Mouse (Mus musculus): ENCODE measurements around the gene Zic5. TPM values are rescaled to one million over a fixed set of nuclear protein-coding genes. Genes with fewer than 3 reads are reported as not detected.
"Not testable (repeated sequence)": the region's sequence is repeated elsewhere in the genome, so short reads cannot be mapped to it uniquely, and the experiment has no call there.

Gene Zic5
- polyA plus RNA-seq, 1 experiment, result 27.5 TPM

DNA sequence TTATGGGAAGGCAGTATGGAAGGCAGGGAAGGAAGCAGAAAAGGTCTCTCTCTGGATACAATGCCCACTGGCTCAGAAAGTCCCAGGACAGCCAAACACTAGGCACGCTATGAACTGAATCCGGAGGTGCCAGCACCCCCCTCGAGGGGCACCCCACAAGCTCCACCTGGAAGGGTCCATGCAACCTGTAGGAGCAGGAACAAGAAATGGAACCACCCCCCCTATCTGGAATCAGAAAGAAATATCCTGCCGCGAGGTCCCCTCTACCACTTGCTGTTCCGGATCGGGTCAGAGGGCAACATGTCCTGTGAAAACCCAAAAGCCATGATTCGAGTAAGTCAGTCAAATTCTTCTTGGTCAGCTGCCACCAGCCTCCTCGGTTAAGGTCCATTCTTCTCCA lies 3.5 kb downstream of the Zic5 start:
- no peak for TF ChIP-seq CTCF (IDR thresholded peaks at IDR 0.05; ENCODE audit: borderline replicate concordance, insufficient read depth, low read depth, low read length)
- no peak for TF ChIP-seq POLR2A (IDR thresholded peaks at IDR 0.05; ENCODE audit: borderline replicate concordance, insufficient read depth, low read length)
- Histone ChIP-seq H3K4me1 (ENCODE audit: control insufficient read depth, insufficient read depth, low read length) (peaks cover 2% of the 10 kb centered on the region), H3K27me3 (ENCODE audit: control insufficient read depth, insufficient read depth, low read length) (no peaks in the 10 kb centered on the region), H3K4me3 (replicated peaks; ENCODE audit: insufficient read depth, low read depth, low read length) (peak overlapping the region; percentile 52), H3K27ac (ENCODE audit: insufficient read depth, low read length) (peak overlapping the region; percentile 56)
- 4% methylated on average over 9 of the region's 9 CpGs for WGBS
- DNase-seq, result peak; percentile 53 to 63

DNA sequence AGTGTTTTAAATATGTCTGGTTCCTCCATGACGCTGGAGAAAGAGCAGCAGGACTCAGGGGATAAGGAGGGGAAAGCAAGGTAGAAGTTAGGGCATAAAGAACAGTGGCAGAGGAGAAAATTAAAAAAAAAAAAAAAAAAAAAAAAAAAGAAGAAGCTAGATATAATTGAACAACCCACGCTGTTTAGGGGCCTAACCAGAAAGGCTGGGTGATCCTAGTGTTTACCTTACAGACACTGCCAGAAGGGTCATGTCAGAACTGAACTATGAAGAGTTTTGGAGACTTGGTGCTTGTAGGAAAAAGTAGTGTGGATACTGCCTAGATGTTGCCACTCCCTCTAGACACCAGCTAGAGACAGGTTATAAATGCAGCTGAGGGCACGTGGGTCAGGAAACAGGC lies 4.0 kb downstream of the Zic5 start:
- 6% methylated on average over 3 of the region's 3 CpGs for WGBS
- peak overlapping the region; percentile 56 for H3K27ac ChIP-seq (ENCODE audit: insufficient read depth, low read length)
- H3K27me3 ChIP-seq (ENCODE audit: control insufficient read depth, insufficient read depth, low read length), result no peaks in the 10 kb centered on the region

DNA sequence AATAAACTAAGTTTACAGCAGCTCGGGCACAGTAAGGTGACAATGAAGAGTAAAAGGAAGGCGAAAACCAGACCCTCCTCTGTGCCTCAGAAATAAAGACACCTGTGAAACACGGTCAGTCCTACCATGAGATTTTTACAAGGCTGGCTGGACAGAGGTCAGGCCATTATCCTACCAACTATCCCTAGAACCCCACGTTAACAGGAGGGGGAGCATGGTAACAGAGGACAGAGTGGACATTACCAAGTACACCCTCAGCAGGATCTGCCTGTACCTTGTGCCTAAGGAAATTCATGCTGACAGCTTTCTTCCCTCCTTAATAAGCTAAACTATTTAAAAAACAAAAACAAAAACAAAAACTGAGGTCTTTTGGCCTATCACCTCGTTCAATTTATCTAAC lies 5.3 kb downstream of the Zic5 start:
- WGBS, result 6% methylated on average over 5 of the region's 5 CpGs
- TF ChIP-seq POLR2A (IDR thresholded peaks at IDR 0.05; ENCODE audit: borderline replicate concordance, insufficient read depth, low read length), result no peak
- TF ChIP-seq CTCF (IDR thresholded peaks at IDR 0.05; ENCODE audit: borderline replicate concordance, insufficient read depth, low read depth, low read length), result no peak
- peak; percentile 45 to 48 for DNase-seq
- Histone ChIP-seq H3K4me1 (ENCODE audit: control insufficient read depth, insufficient read depth, low read length) (peaks cover 4% of the 10 kb centered on the region; the same call in 1 of the 2 replicates), H3K27ac (ENCODE audit: insufficient read depth, low read length) (peak overlapping the region; percentile 79), H3K4me3 (replicated peaks; ENCODE audit: insufficient read depth, low read depth, low read length) (peak overlapping the region; percentile 57), H3K27me3 (ENCODE audit: control insufficient read depth, insufficient read depth, low read length) (no peaks in the 10 kb centered on the region)

More for the DNA sequence above, 4.0 kb downstream of the Zic5 start:
- DNase-seq, result peak in 1 of 2 experiments; percentile 49
- H3K4me3 ChIP-seq (replicated peaks; ENCODE audit: insufficient read depth, low read depth, low read length), result peak overlapping the region; percentile 52
- no peak for TF ChIP-seq CTCF (IDR thresholded peaks at IDR 0.05; ENCODE audit: borderline replicate concordance, insufficient read depth, low read depth, low read length)
- no peak for TF ChIP-seq POLR2A (IDR thresholded peaks at IDR 0.05; ENCODE audit: borderline replicate concordance, insufficient read depth, low read length)
- peaks cover 5% of the 10 kb centered on the region for H3K4me1 ChIP-seq (ENCODE audit: control insufficient read depth, insufficient read depth, low read length)

DNA sequence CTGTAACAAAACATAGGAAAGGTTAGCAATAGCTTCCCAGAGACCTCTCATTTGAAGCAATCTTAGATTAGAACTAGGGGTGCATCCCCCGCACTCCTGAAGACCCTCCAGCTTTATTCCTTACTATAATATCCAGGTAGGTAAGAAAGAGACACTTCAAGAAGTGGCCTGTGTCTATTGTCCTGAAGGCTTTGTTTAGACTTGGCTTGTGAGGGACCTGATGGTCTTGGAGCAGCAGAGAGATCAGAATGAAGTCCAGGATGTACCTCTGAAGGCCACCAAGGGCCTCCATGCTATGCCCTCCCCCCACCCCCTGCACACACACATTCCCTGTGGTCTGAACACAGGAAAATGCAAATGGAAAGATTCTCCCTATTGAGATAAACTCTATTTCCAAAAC lies 5.7 kb downstream of the Zic5 start:
- peak overlapping the region; percentile 79; the same call in 1 of the 2 replicates for H3K27ac ChIP-seq (ENCODE audit: insufficient read depth, low read length)
- TF ChIP-seq CTCF (IDR thresholded peaks at IDR 0.05; ENCODE audit: borderline replicate concordance, insufficient read depth, low read depth, low read length), result no peak
- TF ChIP-seq POLR2A (IDR thresholded peaks at IDR 0.05; ENCODE audit: borderline replicate concordance, insufficient read depth, low read length), result no peak
- peak; percentile 27 to 39 for DNase-seq
- peak overlapping the region; percentile 37 for H3K4me3 ChIP-seq (replicated peaks; ENCODE audit: insufficient read depth, low read depth, low read length)
- H3K4me1 ChIP-seq (ENCODE audit: control insufficient read depth, insufficient read depth, low read length), result peaks cover 5% of the 10 kb centered on the region; the same call in 1 of the 2 replicates
- WGBS, result 11% methylated on average over 1 of the region's 1 CpGs
- H3K27me3 ChIP-seq (ENCODE audit: control insufficient read depth, insufficient read depth, low read length), result no peaks in the 10 kb centered on the region

DNA sequence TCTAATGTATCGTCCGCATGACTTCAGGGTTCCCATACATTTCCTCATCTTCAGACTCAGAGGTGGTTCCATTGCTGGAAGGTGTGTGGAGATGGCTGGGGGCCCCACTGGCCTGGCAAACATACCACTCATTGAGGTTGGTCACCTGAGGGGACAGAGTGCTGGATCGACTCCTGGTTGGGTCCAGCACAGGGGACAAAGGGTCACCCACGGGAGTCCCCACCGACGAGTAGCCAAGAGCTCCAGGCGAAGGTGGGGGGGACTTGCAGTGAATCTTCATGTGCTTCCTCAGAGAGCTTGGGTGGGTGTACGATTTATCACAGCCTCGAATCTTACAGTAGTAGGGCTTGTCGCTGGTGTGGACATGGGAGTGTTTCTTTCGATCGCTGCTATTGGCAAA lies 6.1 kb downstream of the Zic5 start:
- not testable (repeated sequence) for H3K27me3 ChIP-seq (ENCODE audit: control insufficient read depth, insufficient read depth, low read length); H3K4me1 ChIP-seq (ENCODE audit: control insufficient read depth, insufficient read depth, low read length); H3K4me3 ChIP-seq (replicated peaks; ENCODE audit: insufficient read depth, low read depth, low read length)
- WGBS, result 9% methylated on average over 12 of the region's 12 CpGs
- peak overlapping the region; percentile 41; the same call in 1 of the 2 replicates for H3K27ac ChIP-seq (ENCODE audit: insufficient read depth, low read length)
- DNase-seq, result peak; percentile 49 to 65

DNA sequence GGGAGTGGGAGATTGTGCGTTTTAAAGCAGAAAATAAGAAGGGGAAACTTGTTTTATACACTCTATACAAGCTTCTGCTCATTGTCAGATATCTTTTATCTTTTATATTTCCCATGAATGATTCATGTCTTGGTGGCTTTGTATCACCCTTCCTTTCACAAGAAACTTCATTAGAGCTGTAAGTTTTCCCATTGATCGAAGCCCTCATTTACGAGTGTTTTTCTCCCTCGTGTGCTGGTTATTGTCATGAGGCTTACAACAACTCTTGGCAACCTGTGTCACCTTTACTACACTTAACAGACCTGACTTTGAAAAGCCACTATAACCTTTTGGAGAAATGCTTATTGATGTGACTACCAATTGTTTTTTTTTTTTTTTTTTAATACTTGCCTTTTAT lies 9.9 kb downstream of the Zic5 start:
- TF ChIP-seq CTCF (IDR thresholded peaks at IDR 0.05; ENCODE audit: borderline replicate concordance, insufficient read depth, low read depth, low read length) (no peak), POLR2A (IDR thresholded peaks at IDR 0.05; ENCODE audit: borderline replicate concordance, insufficient read depth, low read length) (no peak)
- H3K27ac ChIP-seq (ENCODE audit: insufficient read depth, low read length), result no peak overlapping the region
- no peak for DNase-seq
- WGBS, result 49% methylated on average over 4 of the region's 4 CpGs
- H3K27me3 ChIP-seq (ENCODE audit: control insufficient read depth, insufficient read depth, low read length), result no peaks in the 10 kb centered on the region
- no peak overlapping the region for H3K4me3 ChIP-seq (replicated peaks; ENCODE audit: insufficient read depth, low read depth, low read length)
- H3K4me1 ChIP-seq (ENCODE audit: control insufficient read depth, insufficient read depth, low read length), result peaks cover 22% of the 10 kb centered on the region

DNA sequence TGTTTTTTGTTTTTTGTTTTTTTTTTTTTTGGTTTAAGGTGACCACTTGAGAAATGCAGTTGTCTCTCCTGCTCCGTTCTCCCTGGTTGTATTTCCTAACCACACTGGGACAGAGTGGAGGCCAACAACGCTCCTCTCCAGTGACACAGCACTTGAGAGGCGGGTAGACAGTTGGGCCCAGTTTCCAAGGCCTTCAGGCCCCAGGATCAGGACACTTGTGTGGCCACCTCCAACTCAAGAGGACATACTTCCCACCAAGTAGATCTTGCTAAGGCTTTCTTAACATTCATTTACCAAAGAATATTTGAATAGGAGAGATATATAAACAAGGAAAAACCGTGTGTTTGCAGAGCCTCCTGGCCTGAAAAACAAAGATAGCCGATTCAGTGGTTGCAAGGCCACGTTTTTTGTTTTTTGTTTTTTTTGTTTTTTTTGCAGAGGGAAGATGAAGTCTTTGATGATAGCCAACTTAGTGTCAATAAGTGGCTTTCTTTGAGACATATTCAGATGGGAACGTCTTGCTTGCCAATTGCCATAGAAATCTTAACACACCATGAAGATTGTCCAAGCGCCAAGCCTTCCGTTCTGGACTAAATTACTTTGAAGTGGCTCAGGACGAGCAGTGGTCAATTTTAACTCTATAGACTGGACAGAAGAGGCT lies 10.4 kb downstream of the Zic5 start:
- H3K27ac ChIP-seq (ENCODE audit: insufficient read depth, low read length), result no peak overlapping the region
- peaks cover 22% of the 10 kb centered on the region for H3K4me1 ChIP-seq (ENCODE audit: control insufficient read depth, insufficient read depth, low read length)
- TF ChIP-seq CTCF (IDR thresholded peaks at IDR 0.05; ENCODE audit: borderline replicate concordance, insufficient read depth, low read depth, low read length) (no peak), POLR2A (IDR thresholded peaks at IDR 0.05; ENCODE audit: borderline replicate concordance, insufficient read depth, low read length) (no peak)
- WGBS, result 60% methylated on average over 10 of the region's 10 CpGs
- DNase-seq, result peak; percentile 42 to 48
- no peaks in the 10 kb centered on the region for H3K27me3 ChIP-seq (ENCODE audit: control insufficient read depth, insufficient read depth, low read length)
- H3K4me3 ChIP-seq (replicated peaks; ENCODE audit: insufficient read depth, low read depth, low read length), result no peak overlapping the region

DNA sequence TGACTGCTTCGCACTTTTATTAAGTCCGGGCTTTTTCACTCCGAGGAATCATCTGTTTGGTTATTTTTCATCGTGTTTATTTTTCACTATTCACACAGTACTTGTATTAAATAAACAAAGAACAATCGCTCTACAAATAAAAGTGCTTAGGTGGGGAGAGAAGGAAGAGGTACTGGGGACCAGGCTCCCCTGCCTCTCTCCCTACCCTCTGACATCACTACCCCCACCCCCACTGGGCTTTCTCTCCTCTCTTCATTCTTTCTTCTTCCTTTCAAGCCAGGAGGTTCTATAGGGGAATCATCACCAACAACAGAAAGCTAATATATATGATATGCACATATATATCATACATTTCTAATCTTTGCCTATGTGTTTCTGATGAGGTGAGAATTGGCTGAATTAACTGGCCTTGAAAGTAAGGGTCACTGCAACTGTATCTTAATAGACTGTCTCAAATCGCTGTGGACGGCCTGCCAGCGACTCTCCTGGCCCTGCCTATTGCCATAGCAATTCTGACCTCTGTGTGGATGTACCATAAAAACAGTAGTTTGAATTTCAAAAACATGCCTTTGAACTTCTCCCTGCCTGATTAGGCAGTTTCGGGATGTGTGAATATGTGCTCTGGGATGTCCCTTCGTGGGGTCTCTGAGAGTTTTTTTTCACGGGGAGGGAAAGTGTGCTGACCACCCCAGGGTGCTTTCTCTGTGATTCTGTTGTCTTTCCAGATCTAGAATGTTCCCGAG lies 11.3 kb downstream of the Zic5 start:
- no peaks in the 10 kb centered on the region for H3K27me3 ChIP-seq (ENCODE audit: control insufficient read depth, insufficient read depth, low read length)
- peak in 1 of 2 experiments; percentile 27 for DNase-seq
- TF ChIP-seq CTCF (IDR thresholded peaks at IDR 0.05; ENCODE audit: borderline replicate concordance, insufficient read depth, low read depth, low read length) (no peak), POLR2A (IDR thresholded peaks at IDR 0.05; ENCODE audit: borderline replicate concordance, insufficient read depth, low read length) (no peak)
- peak overlapping the region; percentile 59; the same call in 1 of the 2 replicates for H3K27ac ChIP-seq (ENCODE audit: insufficient read depth, low read length)
- H3K4me3 ChIP-seq (replicated peaks; ENCODE audit: insufficient read depth, low read depth, low read length), result peak overlapping the region; percentile 58
- 23% methylated on average over 12 of the region's 12 CpGs for WGBS
- peaks cover 22% of the 10 kb centered on the region for H3K4me1 ChIP-seq (ENCODE audit: control insufficient read depth, insufficient read depth, low read length)

All from cerebellum, adult 2 months (tissue).